Mouse (Mus musculus): ENCODE measurements at regions not wholly inside any gene's neighbourhood (a gene's known extent, or its start where the extent isn't known, plus 50 kb on each side); places are given as distances from the start of the nearest gene placed in this dataset.
A peak's percentile ranks its signal among the peaks of the same experiment; 100 is the strongest.

GRCm38 (mm10) chr14:72847466-72847865, 137.7 kb upstream of the Fndc3a start:
- no peaks in the 10 kb centered on the region for H3K27me3 ChIP-seq
- H3K27ac ChIP-seq = no peak overlapping the region
- 67% methylated on average over 7 of the region's 7 CpGs for WGBS
- no peak overlapping the region for H3K4me2 ChIP-seq (replicated peaks)
- no peak overlapping the region for H3K9ac ChIP-seq
- H3K9me3 ChIP-seq (replicated peaks) = no peaks in the 10 kb centered on the region
- no peaks in the 10 kb centered on the region for H3K36me3 ChIP-seq
- no peak overlapping the region for H3K4me3 ChIP-seq
- H3K4me1 ChIP-seq = 0 out of 2 replicates have a peak, but pooled peaks cover 7% of the 10 kb centered on the region
- ATAC-seq (ENCODE audit: low FRiP score) = no peak

GRCm38 (mm10) chr14:72845621-72846440, 136.0 kb upstream of the Fndc3a start:
- Histone ChIP-seq H3K9me3 (replicated peaks) (no peaks in the 10 kb centered on the region), H3K4me3 (no peak overlapping the region), H3K9ac (no peak overlapping the region), H3K27me3 (no peaks in the 10 kb centered on the region), H3K4me1 (0 out of 2 replicates have a peak, but pooled peaks cover 7% of the 10 kb centered on the region), H3K27ac (0 out of 2 replicates have a peak overlapping the region, but pooled peaks have one; percentile 35), H3K4me2 (replicated peaks) (no peak overlapping the region), H3K36me3 (no peaks in the 10 kb centered on the region)
- 64% methylated on average over 5 of the region's 5 CpGs for WGBS
- no peak; the same call in 1 of the 2 replicates for ATAC-seq (ENCODE audit: low FRiP score)

GRCm38 (mm10) chr14:72844753-72845369, 135.1 kb upstream of the Fndc3a start:
- H3K27ac ChIP-seq = no peak overlapping the region
- 58% methylated on average over 5 of the region's 5 CpGs for WGBS

GRCm38 (mm10) chr14:72841753-72842152, 131.9 kb upstream of the Fndc3a start:
- Histone ChIP-seq H3K27me3 (no peaks in the 10 kb centered on the region), H3K27ac (no peak overlapping the region), H3K9me3 (replicated peaks) (no peaks in the 10 kb centered on the region), H3K36me3 (no peaks in the 10 kb centered on the region), H3K4me3 (no peak overlapping the region), H3K9ac (no peak overlapping the region), H3K4me2 (replicated peaks) (no peak overlapping the region), H3K4me1 (0 out of 2 replicates have a peak, but pooled peaks cover 7% of the 10 kb centered on the region)
- no peak for ATAC-seq (ENCODE audit: low FRiP score)
- 37% methylated on average over 1 of the region's 1 CpGs for WGBS

More at GRCm38 (mm10) chr14:72844753-72845369, 135.1 kb upstream of the Fndc3a start:
- H3K9ac ChIP-seq = no peak overlapping the region
- H3K4me1 ChIP-seq = 0 out of 2 replicates have a peak, but pooled peaks cover 7% of the 10 kb centered on the region
- no peaks in the 10 kb centered on the region for H3K9me3 ChIP-seq (replicated peaks)
- no peaks in the 10 kb centered on the region for H3K27me3 ChIP-seq
- peak; percentile 60; the same call in 1 of the 2 replicates for ATAC-seq (ENCODE audit: low FRiP score)
- no peak overlapping the region for H3K4me2 ChIP-seq (replicated peaks)
- no peak overlapping the region for H3K4me3 ChIP-seq
- no peaks in the 10 kb centered on the region for H3K36me3 ChIP-seq

- Histone ChIP-seq H3K4me3 (no peak overlapping the region), H3K4me1 (no peaks in the 10 kb centered on the region), H3K27ac (no peak overlapping the region), H3K9me3 (replicated peaks) (no peaks in the 10 kb centered on the region), H3K36me3 (no peaks in the 10 kb centered on the region), H3K4me2 (replicated peaks) (no peak overlapping the region), H3K27me3 (no peaks in the 10 kb centered on the region), H3K9ac (no peak overlapping the region)
- WGBS = 93% methylated on average over 4 of the region's 4 CpGs
- no peak for ATAC-seq (ENCODE audit: low FRiP score)
Observed at GRCm38 (mm10) chr14:72835158-72835557, 125.4 kb upstream of the Fndc3a start.

- H3K9me3 ChIP-seq (replicated peaks) = no peaks in the 10 kb centered on the region
- no peaks in the 10 kb centered on the region for H3K36me3 ChIP-seq
- H3K27me3 ChIP-seq = no peaks in the 10 kb centered on the region
- no peak overlapping the region for H3K4me2 ChIP-seq (replicated peaks)
- no peak for ATAC-seq (ENCODE audit: low FRiP score)
- no peak overlapping the region for H3K9ac ChIP-seq
- H3K4me3 ChIP-seq = no peak overlapping the region
- H3K27ac ChIP-seq = no peak overlapping the region
- no peaks in the 10 kb centered on the region for H3K4me1 ChIP-seq
- WGBS = 44% methylated on average over 5 of the region's 5 CpGs
Observed at GRCm38 (mm10) chr14:72829261-72829660, 119.5 kb upstream of the Fndc3a start.

GRCm38 (mm10) chr14:72825549-72825948, 115.7 kb upstream of the Fndc3a start:
- H3K27me3 ChIP-seq = no peaks in the 10 kb centered on the region
- no peaks in the 10 kb centered on the region for H3K36me3 ChIP-seq
- H3K4me3 ChIP-seq = no peak overlapping the region
- no peak for ATAC-seq (ENCODE audit: low FRiP score)
- H3K9ac ChIP-seq = no peak overlapping the region
- no peak overlapping the region for H3K4me2 ChIP-seq (replicated peaks)
- WGBS = 76% methylated on average over 4 of the region's 4 CpGs
- no peaks in the 10 kb centered on the region for H3K4me1 ChIP-seq
- H3K9me3 ChIP-seq (replicated peaks) = no peaks in the 10 kb centered on the region
- no peak overlapping the region for H3K27ac ChIP-seq

- WGBS = 64% methylated on average over 3 of the region's 3 CpGs
- Histone ChIP-seq H3K36me3 (no peaks in the 10 kb centered on the region), H3K4me3 (no peak overlapping the region), H3K4me1 (no peaks in the 10 kb centered on the region), H3K27ac (no peak overlapping the region), H3K9me3 (replicated peaks) (no peaks in the 10 kb centered on the region), H3K27me3 (no peaks in the 10 kb centered on the region), H3K4me2 (replicated peaks) (no peak overlapping the region), H3K9ac (no peak overlapping the region)
- ATAC-seq (ENCODE audit: low FRiP score) = no peak
Observed at GRCm38 (mm10) chr14:72822231-72822615, 112.4 kb upstream of the Fndc3a start.

GRCm38 (mm10) chr14:72821517-72822230, 111.9 kb upstream of the Fndc3a start:
- Histone ChIP-seq H3K9me3 (replicated peaks) (no peaks in the 10 kb centered on the region), H3K9ac (no peak overlapping the region), H3K27me3 (no peaks in the 10 kb centered on the region), H3K36me3 (no peaks in the 10 kb centered on the region), H3K27ac (no peak overlapping the region), H3K4me1 (peaks cover 4% of the 10 kb centered on the region), H3K4me2 (replicated peaks) (no peak overlapping the region), H3K4me3 (no peak overlapping the region)
- WGBS = 79% methylated on average over 13 of the region's 13 CpGs
- no peak for ATAC-seq (ENCODE audit: low FRiP score)

GRCm38 (mm10) chr14:72819037-72819436, 109.2 kb upstream of the Fndc3a start:
- H3K9me3 ChIP-seq (replicated peaks) = no peaks in the 10 kb centered on the region
- WGBS = 92% methylated on average over 4 of the region's 4 CpGs
- H3K27me3 ChIP-seq = no peaks in the 10 kb centered on the region
- H3K4me2 ChIP-seq (replicated peaks) = no peak overlapping the region
- H3K36me3 ChIP-seq = no peaks in the 10 kb centered on the region
- H3K4me1 ChIP-seq = peaks cover 7% of the 10 kb centered on the region
- no peak overlapping the region for H3K4me3 ChIP-seq
- H3K9ac ChIP-seq = no peak overlapping the region
- ATAC-seq (ENCODE audit: low FRiP score) = no peak
- no peak overlapping the region for H3K27ac ChIP-seq

- Histone ChIP-seq H3K27me3 (no peaks in the 10 kb centered on the region), H3K36me3 (no peaks in the 10 kb centered on the region), H3K9me3 (replicated peaks) (no peaks in the 10 kb centered on the region), H3K9ac (no peak overlapping the region), H3K4me2 (replicated peaks) (no peak overlapping the region), H3K27ac (0 out of 2 replicates have a peak overlapping the region, but pooled peaks have one; percentile 55), H3K4me1 (peaks cover 7% of the 10 kb centered on the region), H3K4me3 (no peak overlapping the region)
- ATAC-seq (ENCODE audit: low FRiP score) = no peak
- 86% methylated on average over 5 of the region's 5 CpGs for WGBS
Observed at GRCm38 (mm10) chr14:72817764-72818163, 108.0 kb upstream of the Fndc3a start.

- H3K36me3 ChIP-seq = no peaks in the 10 kb centered on the region
- 7% methylated on average over 10 of the region's 10 CpGs for WGBS
- peak overlapping the region; percentile 38 for H3K4me2 ChIP-seq (replicated peaks)
- H3K4me1 ChIP-seq = peaks cover 7% of the 10 kb centered on the region
- peak overlapping the region; percentile 55; the same call in 1 of the 2 replicates for H3K27ac ChIP-seq
- H3K27me3 ChIP-seq = no peaks in the 10 kb centered on the region
- H3K4me3 ChIP-seq = no peak overlapping the region
- ATAC-seq (ENCODE audit: low FRiP score) = peak; percentile 86
- no peak overlapping the region for H3K9ac ChIP-seq
- H3K9me3 ChIP-seq (replicated peaks) = no peaks in the 10 kb centered on the region
Observed at GRCm38 (mm10) chr14:72816847-72817246, 107.0 kb upstream of the Fndc3a start.
